Mouse (Mus musculus): ENCODE data around the gene E130218I03Rik.
A peak's percentile ranks its signal among the peaks of the same experiment; 100 is the strongest.
"Not testable (repeated sequence)": the region's sequence is repeated elsewhere in the genome, so short reads cannot be mapped to it uniquely, and the experiment has no call there.

E130218I03Rik gene

DNA sequence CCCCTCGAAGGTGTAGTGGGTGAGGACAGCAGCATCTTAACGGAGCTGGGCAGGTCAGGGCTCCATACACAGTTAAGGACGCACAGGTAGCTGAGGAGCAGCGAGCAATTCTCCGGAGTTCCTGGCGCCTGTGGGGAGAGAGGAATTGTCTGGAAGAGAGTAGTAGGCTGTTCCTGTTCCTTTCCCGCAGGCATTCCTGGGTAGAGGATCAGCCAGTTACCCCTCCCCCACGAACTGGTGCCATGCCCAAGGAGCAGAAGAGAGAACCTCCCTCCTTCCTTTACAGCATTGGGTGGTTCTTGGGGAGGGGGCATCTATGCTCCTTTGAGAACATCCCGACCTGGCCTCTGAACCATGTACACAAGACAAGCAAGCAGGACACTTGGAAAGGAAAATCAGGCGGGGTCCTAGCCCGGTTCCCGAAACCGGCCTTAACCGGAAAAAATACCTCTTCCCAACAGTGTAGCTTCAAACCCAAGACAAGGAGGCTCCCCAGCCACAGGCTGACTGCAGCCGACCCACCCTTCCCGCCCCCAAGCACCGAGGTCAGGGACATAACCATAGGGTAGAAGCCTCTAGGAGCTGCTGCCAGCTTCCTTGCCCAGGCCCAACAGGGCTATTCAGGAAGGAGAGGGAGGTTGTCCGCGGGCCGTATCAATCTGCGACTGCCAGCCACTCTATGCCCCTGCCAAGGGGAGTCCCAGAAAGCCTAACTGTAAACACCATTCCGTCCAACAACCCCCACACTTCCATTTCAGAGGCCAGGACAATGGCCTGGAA is 8.9 kb downstream of the E130218I03Rik start:
- DNase-seq (ENCODE audit: low spot score) = no peak

DNA sequence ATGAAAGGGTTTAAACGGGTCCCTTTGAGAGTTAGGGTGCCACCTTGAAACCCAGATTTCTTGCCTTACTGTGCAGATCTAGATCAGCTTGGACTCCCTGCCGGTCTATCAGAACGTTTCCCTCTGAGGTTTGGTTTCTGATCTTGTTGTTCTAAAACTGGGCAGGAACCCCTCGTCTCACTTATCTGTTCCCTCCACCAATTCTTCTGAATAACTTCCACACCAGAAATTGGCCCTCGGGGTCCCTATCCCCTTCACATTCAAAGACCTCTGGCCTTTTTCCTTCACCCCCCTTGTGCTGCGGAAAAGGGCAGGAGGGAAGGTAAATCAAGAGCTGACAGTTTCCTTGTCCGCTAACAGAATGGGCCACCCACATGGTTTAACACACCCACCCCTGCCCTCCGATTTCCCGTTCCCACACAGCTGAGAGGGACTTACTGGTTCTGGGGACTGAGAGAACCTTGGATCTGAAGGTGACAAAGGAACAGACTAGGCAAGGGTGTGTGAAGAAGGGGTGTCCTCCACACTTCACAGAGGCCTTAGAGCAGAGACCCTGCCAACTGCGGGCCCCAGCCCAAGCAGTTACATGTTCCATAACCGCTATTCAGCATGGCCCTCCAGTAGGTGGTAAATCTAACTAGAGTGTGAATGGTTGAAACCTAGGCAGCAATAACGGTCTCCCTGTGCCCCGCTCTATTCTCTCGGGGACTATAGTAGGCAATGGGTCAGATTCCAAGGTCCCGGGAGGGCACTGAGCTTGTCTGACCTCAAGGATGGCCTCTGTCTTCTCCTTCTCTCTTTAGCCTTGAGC is 9.7 kb downstream of the E130218I03Rik start:
- no peak for DNase-seq (ENCODE audit: low spot score)

DNA sequence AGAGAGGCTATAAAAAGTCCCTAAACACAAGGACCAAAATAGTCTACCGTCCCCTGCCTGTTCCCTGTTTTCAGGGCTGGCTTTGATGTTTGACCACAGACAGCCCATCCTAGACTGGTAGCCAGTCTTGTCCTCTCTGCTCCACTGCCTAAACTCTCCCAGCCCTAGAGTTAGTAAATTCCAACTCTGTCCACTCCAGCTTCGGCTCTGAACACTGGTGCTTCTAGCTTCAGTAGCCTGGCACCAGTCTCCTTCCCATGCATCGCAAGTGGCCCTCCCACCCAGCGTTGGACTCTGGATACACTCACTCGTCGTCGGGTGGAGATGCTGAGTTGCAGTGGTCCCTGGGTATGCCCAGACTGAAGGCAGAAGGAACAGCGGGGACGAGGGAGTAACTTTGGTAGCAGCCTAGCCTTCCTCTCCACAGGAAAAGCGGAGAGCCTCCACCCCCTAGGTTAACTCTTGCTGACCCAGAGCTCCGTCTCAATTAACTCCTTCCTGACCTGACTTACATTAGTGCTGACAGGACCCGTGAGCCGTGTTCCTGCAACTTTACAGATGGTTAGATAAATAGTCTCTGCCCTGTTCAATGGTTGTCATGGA is 10.4 kb downstream of the E130218I03Rik start, which contains the start of gene Grrp1:
TSS of gene Grrp1 (minus strand) at position 385 of the 603 bp plus-strand sequence.
- DNase-seq (ENCODE audit: low spot score) = no peak

GRCm38 (mm10) chr4:134254835-134255234 is 11.4 kb downstream of the E130218I03Rik start:
- no peak for DNase-seq (ENCODE audit: low spot score)

- DNase-seq (ENCODE audit: low spot score) = no peak
Observed at GRCm38 (mm10) chr4:134255854-134256253, 12.4 kb downstream of the E130218I03Rik start.

GRCm38 (mm10) chr4:134256407-134257197 is 13.1 kb downstream of the E130218I03Rik start:
- no peak for DNase-seq (ENCODE audit: low spot score)

DNA sequence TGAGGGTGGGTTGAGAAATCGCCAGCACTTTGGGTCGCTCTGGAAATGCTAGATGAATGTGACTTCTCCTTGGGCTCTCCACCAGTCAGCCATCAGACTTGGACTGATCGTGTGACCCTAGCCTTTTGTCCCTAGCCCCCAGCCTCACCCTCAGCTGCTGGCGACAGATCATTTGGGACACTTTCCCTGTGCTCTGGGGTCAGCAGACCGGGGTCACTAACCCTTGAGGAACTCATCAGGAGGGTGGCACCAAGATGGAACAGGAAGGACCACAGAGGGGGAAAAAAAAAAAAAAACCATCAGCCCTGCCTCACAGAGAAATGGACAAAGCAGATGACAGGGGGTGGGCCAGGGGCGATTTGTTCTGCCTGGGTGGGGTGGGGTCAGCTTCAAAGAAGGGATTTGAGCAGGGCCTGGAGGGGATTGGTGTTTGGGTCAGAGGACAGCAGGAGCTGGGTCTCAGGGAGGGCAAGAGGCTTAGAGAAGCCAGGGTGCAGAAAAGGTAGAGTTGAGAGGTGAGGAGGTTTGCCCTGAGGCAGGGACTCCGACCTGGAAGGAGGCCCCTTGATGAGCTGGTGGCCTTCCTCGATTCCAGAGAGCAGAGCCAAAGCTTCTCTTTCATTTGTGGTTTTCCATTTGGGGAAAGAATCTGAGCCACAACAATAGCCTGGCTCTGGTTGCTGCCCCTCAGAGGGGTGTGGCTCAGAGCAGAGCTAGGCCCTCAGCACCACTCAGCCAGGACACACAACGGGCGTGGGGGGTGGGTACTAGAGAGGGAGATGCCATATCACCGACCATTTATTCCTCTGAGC is 13.9 kb downstream of the E130218I03Rik start:
- DNase-seq (ENCODE audit: low spot score) = no peak

DNA sequence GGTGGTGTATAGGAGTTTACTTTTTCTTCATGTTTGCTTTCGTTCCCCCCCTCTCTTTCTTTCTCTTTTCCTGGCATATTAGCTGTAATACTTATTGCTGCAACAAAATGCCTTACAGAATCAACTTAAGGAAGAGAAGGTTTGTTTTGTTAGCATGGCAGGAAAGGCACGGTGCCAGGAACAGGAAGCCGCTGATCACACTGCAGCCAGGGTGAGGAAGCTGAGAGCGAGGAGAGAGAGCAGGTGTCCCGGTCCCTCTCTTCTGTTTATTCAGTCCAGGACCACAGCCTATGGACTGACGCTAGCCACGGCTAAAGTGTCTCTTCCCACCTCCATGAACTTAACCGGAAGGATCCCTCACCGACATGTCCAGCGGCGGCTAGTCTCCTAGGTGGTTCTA is 14.9 kb downstream of the E130218I03Rik start:
- no peak for DNase-seq (ENCODE audit: low spot score)

GRCm38 (mm10) chr4:134263191-134263590 is 19.7 kb downstream of the E130218I03Rik start:
- DNase-seq (ENCODE audit: low spot score) = no peak

GRCm38 (mm10) chr4:134265860-134266585 is 22.6 kb downstream of the E130218I03Rik start:
- no peak for DNase-seq (ENCODE audit: low spot score)

- no peak for DNase-seq (ENCODE audit: low spot score)
Observed at GRCm38 (mm10) chr4:134268102-134268655, 24.7 kb downstream of the E130218I03Rik start.

DNA sequence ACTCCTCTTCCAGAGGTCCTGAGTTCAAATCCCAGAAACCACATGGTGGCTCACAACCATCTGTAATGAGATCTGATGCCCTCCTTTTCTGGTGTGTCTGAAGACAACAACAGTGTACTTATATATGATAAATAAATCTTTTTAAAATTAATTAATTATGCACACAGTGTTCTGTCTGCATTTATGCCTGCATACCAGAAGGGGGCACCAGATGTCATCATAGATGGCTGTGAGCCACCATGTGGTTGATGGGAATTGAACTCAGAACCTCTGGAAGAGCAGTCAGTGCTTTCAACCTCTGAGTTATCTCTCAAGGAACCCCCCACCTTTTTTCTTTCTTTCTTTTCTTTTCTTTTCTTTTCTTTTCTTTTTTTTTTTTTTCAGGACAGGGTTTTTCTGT is 26.2 kb downstream of the E130218I03Rik start:
- not testable (repeated sequence) for DNase-seq (ENCODE audit: low spot score)

DNA sequence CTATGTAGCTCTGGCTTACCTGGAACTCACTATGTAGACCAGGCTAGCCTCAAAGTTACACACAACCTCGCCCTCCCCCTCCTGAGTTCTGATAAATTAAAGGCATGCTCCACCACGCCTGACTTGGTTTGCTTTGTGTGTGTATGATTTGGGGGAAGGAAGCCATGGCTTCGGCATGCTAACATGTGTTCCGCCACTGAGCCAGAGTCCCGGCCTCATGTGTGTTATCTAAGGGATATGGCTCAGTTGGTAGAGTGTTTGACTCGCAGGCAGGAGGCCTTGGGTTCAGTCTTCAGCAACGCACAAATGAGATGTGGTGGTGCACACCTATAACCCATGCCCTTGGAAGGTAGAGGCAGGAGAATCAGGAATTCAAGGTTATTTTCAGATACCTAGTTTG is 28.5 kb downstream of the E130218I03Rik start:
- DNase-seq (ENCODE audit: low spot score) = no peak

- no peak for DNase-seq (ENCODE audit: low spot score)
Observed at GRCm38 (mm10) chr4:134272731-134273416, 29.4 kb downstream of the E130218I03Rik start.

DNA sequence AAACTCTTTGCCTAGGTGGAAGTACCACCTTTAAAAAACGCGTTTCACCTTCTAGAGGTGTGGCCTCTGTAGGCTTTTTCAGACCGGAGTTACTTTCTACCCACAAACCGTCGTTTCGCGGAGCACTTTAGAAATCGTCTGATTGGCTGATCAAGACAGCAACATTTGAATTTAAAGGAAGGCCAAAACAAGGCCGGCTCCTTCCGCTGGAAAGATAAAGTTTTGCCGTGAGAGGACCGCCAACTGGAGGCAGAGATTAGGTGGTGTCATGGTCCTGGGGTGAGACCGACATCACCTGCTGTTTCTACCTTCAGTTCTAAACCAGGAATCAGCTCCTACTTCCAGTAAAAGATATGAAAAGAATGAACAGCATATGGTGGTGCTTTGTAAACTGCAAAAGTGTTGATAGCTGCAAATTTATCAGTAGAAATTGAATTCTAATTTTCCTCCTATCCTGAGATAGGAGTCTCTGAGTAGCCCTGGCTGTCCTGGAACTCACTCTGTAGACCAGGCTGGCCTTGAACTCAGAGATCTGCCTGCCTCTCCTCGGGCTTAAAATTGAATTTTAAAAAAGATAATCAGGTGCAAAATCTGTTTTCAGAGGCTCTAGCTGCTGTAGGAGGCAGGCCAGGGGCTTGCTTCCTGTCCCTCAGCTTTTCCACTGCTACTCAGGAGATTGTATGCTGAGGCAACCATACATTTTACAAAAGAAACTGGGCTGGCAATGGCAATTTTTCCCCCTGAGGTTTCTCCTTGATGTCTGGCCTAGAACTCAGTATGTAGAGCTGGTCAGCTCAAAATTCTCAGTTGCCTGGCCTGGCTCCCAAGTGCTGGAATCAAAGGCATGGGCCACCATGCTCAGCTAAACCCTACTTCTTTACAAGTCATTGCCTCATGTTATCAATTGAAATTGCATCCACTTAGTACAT is 30.2 kb downstream of the E130218I03Rik start:
- DNase-seq (ENCODE audit: low spot score) = peak; percentile 74

DNA sequence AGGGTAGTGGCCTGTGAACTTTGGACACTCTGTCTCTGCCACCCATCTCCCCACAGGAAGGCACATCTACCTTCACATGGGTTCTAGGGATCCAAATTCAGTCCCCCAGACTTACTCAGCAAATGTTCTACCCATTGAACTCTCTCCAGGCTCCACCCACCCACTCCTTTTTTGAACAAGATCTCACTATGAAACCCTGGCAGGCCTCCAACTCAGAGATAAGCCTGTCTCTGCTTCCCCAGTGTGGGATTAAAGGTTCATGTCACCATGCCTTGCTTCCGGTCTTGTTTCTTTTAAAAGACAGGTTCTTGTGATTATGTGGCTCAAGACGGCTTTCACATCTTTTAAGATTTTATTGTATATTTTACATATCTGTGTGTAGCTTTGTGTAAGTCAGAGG is 41.5 kb downstream of the E130218I03Rik start:
- no peak for DNase-seq (ENCODE audit: low spot score)

DNA sequence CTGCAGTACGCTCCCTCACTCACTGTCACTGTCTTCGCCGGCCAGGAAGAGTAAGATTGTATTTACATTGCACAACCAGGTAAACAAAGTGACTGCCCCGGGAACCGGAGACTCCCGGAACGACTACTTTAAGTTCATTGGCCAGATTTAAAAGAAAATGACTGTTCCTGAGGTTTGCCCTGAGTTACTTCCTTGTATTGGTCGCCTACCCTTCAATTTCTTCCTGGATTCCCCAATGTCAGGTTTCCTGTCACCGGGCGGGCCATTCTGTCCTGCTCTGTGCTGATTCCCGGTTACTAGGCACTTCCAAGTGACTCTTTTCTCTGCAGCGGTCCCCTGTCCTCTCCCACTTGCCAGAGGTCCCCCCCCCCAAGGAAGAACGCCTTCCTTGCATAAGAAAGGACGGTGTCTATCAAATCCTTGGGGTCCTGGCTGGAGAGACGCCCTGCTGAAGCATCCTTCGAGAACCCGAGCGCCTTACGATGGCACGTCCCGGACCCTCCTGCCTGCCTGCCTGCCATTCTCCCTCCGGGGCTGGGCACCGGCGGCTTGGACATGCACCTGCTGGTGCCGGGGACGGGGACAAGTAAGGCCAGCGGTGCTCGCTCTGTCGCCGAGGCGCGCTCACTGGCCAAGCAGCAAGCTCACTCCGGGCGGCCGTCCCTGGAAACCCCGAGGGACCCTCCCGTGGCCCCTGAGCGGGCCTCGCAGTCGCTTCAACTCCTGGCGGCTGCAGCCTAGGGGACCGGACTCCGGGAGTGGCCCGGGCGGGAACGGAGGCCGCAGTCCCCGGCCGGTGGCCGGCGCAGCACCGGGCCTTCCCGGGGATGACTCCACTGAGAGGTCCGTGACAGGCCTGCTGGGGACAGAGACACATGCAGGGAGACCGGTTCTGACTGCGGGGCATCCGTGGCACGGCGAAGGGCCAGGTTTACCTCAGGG is 43.0 kb downstream of the E130218I03Rik start:
- DNase-seq (ENCODE audit: low spot score) = peak; percentile 77
